ENCODE assay signal across 8 mouse cellular contexts in genomic region chr2:92485640-92486295, GRCm38 (mm10). TPM values are rescaled to one million over a fixed set of nuclear protein-coding genes. Genes with fewer than 3 reads are reported as not detected.
DNase-seq lines count a peak whose midpoint lies in the region; ATAC-seq lines count a peak whose summit lies in the region.

No protein-coding gene starts in this region.

- no peak overlapping the region for H3K27ac ChIP-seq in embryonic facial prominence, embryonic 14.5 days (replicated peaks; ENCODE audit: low read depth, low read length)
- H3K27ac ChIP-seq in heart, embryonic 13.5 days (replicated peaks), result no peak overlapping the region
- H3K27ac ChIP-seq in liver, embryonic 16.5 days (ENCODE audit: low read length), result no peak overlapping the region
- no peak overlapping the region for H3K27ac ChIP-seq in neural tube, embryonic 13.5 days (replicated peaks)

- H3K9me3 ChIP-seq in embryonic facial prominence, embryonic 14.5 days (ENCODE audit: control insufficient read depth, low read length), result no peaks in the 10 kb centered on the region
- no peaks in the 10 kb centered on the region for H3K9me3 ChIP-seq in heart, embryonic 13.5 days
- H3K9me3 ChIP-seq in liver, embryonic 16.5 days (replicated peaks; ENCODE audit: control insufficient read depth, low read length), result no peaks in the 10 kb centered on the region
- H3K9me3 ChIP-seq in neural tube, embryonic 13.5 days, result no peaks in the 10 kb centered on the region

- no peak overlapping the region for H3K4me3 ChIP-seq in embryonic facial prominence, embryonic 14.5 days (ENCODE audit: low read depth, low read length)
- H3K4me3 ChIP-seq in heart, embryonic 13.5 days, result peak overlapping the region; percentile 13; the same call in 1 of the 2 replicates
- no peak overlapping the region for H3K4me3 ChIP-seq in liver, embryonic 16.5 days (ENCODE audit: low read depth, low read length)
- H3K4me3 ChIP-seq in neural tube, embryonic 13.5 days, result no peak overlapping the region

- no peaks in the 10 kb centered on the region for H3K36me3 ChIP-seq in embryonic facial prominence, embryonic 14.5 days (ENCODE audit: control insufficient read depth, insufficient read depth, low read length)
- H3K36me3 ChIP-seq in heart, embryonic 13.5 days, result no peaks in the 10 kb centered on the region
- H3K36me3 ChIP-seq in liver, embryonic 16.5 days (ENCODE audit: control insufficient read depth, insufficient read depth), result no peaks in the 10 kb centered on the region
- no peaks in the 10 kb centered on the region for H3K36me3 ChIP-seq in neural tube, embryonic 13.5 days

- H3K9ac ChIP-seq in embryonic facial prominence, embryonic 14.5 days (ENCODE audit: low read depth, low read length), result no peak overlapping the region
- H3K9ac ChIP-seq in heart, embryonic 13.5 days, result no peak overlapping the region
- H3K9ac ChIP-seq in liver, embryonic 16.5 days (ENCODE audit: low read depth, low read length), result no peak overlapping the region
- H3K9ac ChIP-seq in neural tube, embryonic 13.5 days, result 0 out of 2 replicates have a peak overlapping the region, but pooled peaks have one; percentile 8

- H3K4me1 ChIP-seq in embryonic facial prominence, embryonic 14.5 days (ENCODE audit: control insufficient read depth, insufficient read depth, low read length), result no peaks in the 10 kb centered on the region
- peaks cover 8% of the 10 kb centered on the region for H3K4me1 ChIP-seq in heart, embryonic 13.5 days
- peaks cover 12% of the 10 kb centered on the region for H3K4me1 ChIP-seq in liver, embryonic 16.5 days (ENCODE audit: control insufficient read depth, low read depth, low read length)
- peaks cover 31% of the 10 kb centered on the region for H3K4me1 ChIP-seq in neural tube, embryonic 13.5 days (replicated peaks)

- ATAC-seq in embryonic facial prominence, embryonic 14.5 days (ENCODE audit: low read depth), result peak; percentile 54; the same call in 1 of the 2 replicates
- no peak for ATAC-seq in heart, embryonic 13.5 days (ENCODE audit: extremely low read depth, insufficient number of reproducible peaks, low FRiP score, low TSS enrichment)
- no peak for ATAC-seq in liver, embryonic 16.5 days (ENCODE audit: low read depth)
- peak; percentile 60 for ATAC-seq in neural tube, embryonic 13.5 days (ENCODE audit: low read depth)

- DNase-seq in 416B (ENCODE audit: low read depth), result peak; percentile 67
- peak; percentile 86 to 91 for DNase-seq in adrenal gland, postnatal 36 days
- DNase-seq in embryonic facial prominence, embryonic 14.5 days (ENCODE audit: low spot score), result peak; percentile 64
- peak; percentile 82 for DNase-seq in kidney, postnatal 14 days
- peak; percentile 51 for DNase-seq in testis, postnatal 14 days (ENCODE audit: low spot score)

- 5% methylated on average over 15 of the region's 15 CpGs for WGBS in embryonic facial prominence, embryonic 14.5 days
- WGBS in heart, embryonic 13.5 days, result 4% methylated on average over 15 of the region's 15 CpGs
- WGBS in liver, embryonic 16.5 days (ENCODE audit: insufficient replicate concordance), result 7% methylated on average over 15 of the region's 15 CpGs
- 7% methylated on average over 15 of the region's 15 CpGs for WGBS in neural tube, embryonic 13.5 days

- peak overlapping the region; percentile 31 for H3K4me2 ChIP-seq in embryonic facial prominence, embryonic 14.5 days (ENCODE audit: low read depth, low read length)
- peak overlapping the region; percentile 63 for H3K4me2 ChIP-seq in heart, embryonic 13.5 days
- H3K4me2 ChIP-seq in liver, embryonic 16.5 days (ENCODE audit: low read depth, low read length), result peak overlapping the region; percentile 54
- peak overlapping the region; percentile 42 for H3K4me2 ChIP-seq in neural tube, embryonic 13.5 days

- peaks cover 32% of the 10 kb centered on the region for H3K27me3 ChIP-seq in embryonic facial prominence, embryonic 14.5 days (replicated peaks; ENCODE audit: control insufficient read depth, insufficient read depth, low read length)
- peaks cover 61% of the 10 kb centered on the region for H3K27me3 ChIP-seq in heart, embryonic 13.5 days (replicated peaks)
- peaks cover 15% of the 10 kb centered on the region for H3K27me3 ChIP-seq in liver, embryonic 16.5 days (ENCODE audit: control insufficient read depth, insufficient read depth, low read depth, low read length)
- peaks cover 39% of the 10 kb centered on the region for H3K27me3 ChIP-seq in neural tube, embryonic 13.5 days

RNA-seq across cellular contexts. Expression of gene Slc35c1, which starts 25.4 kb away (rescaled TPM):
- 10 to 100 TPM; 14.8 to 24.3 TPM for total RNA-seq in adrenal gland, postnatal 36 days (2021)
- 15.7 and 16.0 TPM in 2 replicates for polyA plus RNA-seq in embryonic facial prominence, embryonic 14.5 days (2014; fragmentation: Nextera tagmentation; extraction: Ambion mirVana)
- polyA plus RNA-seq in heart, embryonic 13.5 days (2015; fragmentation: Nextera tagmentation; extraction: Ambion mirVana), result 7.7 and 8.9 TPM in 2 replicates
- polyA plus RNA-seq in liver, embryonic 16.5 days (2015; fragmentation: Nextera tagmentation; extraction: Ambion mirVana), result 10.2 and 12.3 TPM in 2 replicates
- 12.3 and 13.1 TPM in 2 replicates for polyA plus RNA-seq in neural tube, embryonic 13.5 days (2015; fragmentation: Nextera tagmentation; extraction: Ambion mirVana)

RNA-seq across cellular contexts. Expression of gene Cry2, which starts 51.9 kb away (rescaled TPM):
- total RNA-seq in adrenal gland, postnatal 36 days (2021), result 10 to 100 TPM; 38.4 to 47.8 TPM
- 26.6 and 27.1 TPM in 2 replicates for polyA plus RNA-seq in embryonic facial prominence, embryonic 14.5 days (2014; fragmentation: Nextera tagmentation; extraction: Ambion mirVana)
- 18.6 and 19.0 TPM in 2 replicates for polyA plus RNA-seq in heart, embryonic 13.5 days (2015; fragmentation: Nextera tagmentation; extraction: Ambion mirVana)
- 13.6 and 15.0 TPM in 2 replicates for polyA plus RNA-seq in liver, embryonic 16.5 days (2015; fragmentation: Nextera tagmentation; extraction: Ambion mirVana)
- polyA plus RNA-seq in neural tube, embryonic 13.5 days (2015; fragmentation: Nextera tagmentation; extraction: Ambion mirVana), result 35.9 and 37.7 TPM in 2 replicates

Comparison
In these comparisons a context has a peak if more than half of its experiments do, and no peak if none do; other contexts are left out.
1. ATAC-seq: peak in embryonic facial prominence, embryonic 14.5 days (single experiment) and neural tube, embryonic 13.5 days (single experiment); none in heart, embryonic 13.5 days (single experiment) and liver, embryonic 16.5 days (single experiment).
2. Peak in every context shown above with its lines, with median percentiles within 50 percentile points of each other: DNase-seq and H3K4me2 ChIP-seq.